Mouse (Mus musculus): ENCODE results near the gene Rpl6.
A peak's percentile ranks its signal among the peaks of the same experiment; 100 is the strongest.
"Not testable (repeated sequence)": the region's sequence is repeated elsewhere in the genome, so short reads cannot be mapped to it uniquely, and the experiment has no call there.

Gene Rpl6

GRCm38 (mm10) chr5:121198376-121198775, 5.9 kb upstream of the Rpl6 start:
- DNase-seq = no peak

- peak; percentile 87 for DNase-seq
These were observed 2.5 kb upstream of the Rpl6 start for GRCm38 (mm10) chr5:121201739-121202138.

- no peak for DNase-seq
These were observed 1.8 kb upstream of the Rpl6 start for GRCm38 (mm10) chr5:121202467-121202866.

GRCm38 (mm10) chr5:121205537-121206130, 1.4 kb downstream of the Rpl6 start:
- not testable (repeated sequence) for DNase-seq

GRCm38 (mm10) chr5:121206540-121206939, 2.3 kb downstream of the Rpl6 start:
- DNase-seq = no peak

- DNase-seq = no peak
These were observed 2.7 kb downstream of the Rpl6 start for GRCm38 (mm10) chr5:121206984-121207383.

GRCm38 (mm10) chr5:121209755-121210600, 5.7 kb downstream of the Rpl6 start:
- no peak for DNase-seq

- no peak for DNase-seq
These were observed 6.3 kb downstream of the Rpl6 start for GRCm38 (mm10) chr5:121210601-121210924.

GRCm38 (mm10) chr5:121212108-121212507, 7.8 kb downstream of the Rpl6 start:
- DNase-seq = no peak

- no peak for DNase-seq
These were observed 10.4 kb downstream of the Rpl6 start for GRCm38 (mm10) chr5:121214707-121215106.

- DNase-seq = peak; percentile 84
These were observed 11.3 kb downstream of the Rpl6 start for GRCm38 (mm10) chr5:121215380-121216125.

GRCm38 (mm10) chr5:121216126-121216446, 11.8 kb downstream of the Rpl6 start:
- no peak for DNase-seq

GRCm38 (mm10) chr5:121216584-121217312, 12.5 kb downstream of the Rpl6 start:
- not testable (repeated sequence) for DNase-seq

- DNase-seq = no peak
These were observed 13.0 kb downstream of the Rpl6 start for GRCm38 (mm10) chr5:121217313-121217634.

GRCm38 (mm10) chr5:121219190-121219589, 14.9 kb downstream of the Rpl6 start:
- no peak for DNase-seq

- DNase-seq = peak; percentile 99
These were observed 15.9 kb downstream of the Rpl6 start, which contains the start of gene Hectd4 for GRCm38 (mm10) chr5:121219980-121220731. Gene Hectd4, plus strand, starts transcription at chr5:121220219.

- DNase-seq = peak; percentile 50
These were observed 16.5 kb downstream of the Rpl6 start for GRCm38 (mm10) chr5:121220732-121221301.

- DNase-seq = no peak
These were observed 17.1 kb downstream of the Rpl6 start for GRCm38 (mm10) chr5:121221328-121221850.

- not testable (repeated sequence) for DNase-seq
These were observed 19.7 kb downstream of the Rpl6 start for GRCm38 (mm10) chr5:121224020-121224419.

GRCm38 (mm10) chr5:121224856-121225255, 20.6 kb downstream of the Rpl6 start:
- no peak for DNase-seq

- DNase-seq = no peak
These were observed 21.6 kb downstream of the Rpl6 start for GRCm38 (mm10) chr5:121225854-121226253.

- no peak for DNase-seq
These were observed 22.1 kb downstream of the Rpl6 start for GRCm38 (mm10) chr5:121226406-121226805.

Measured in lung, postnatal 36 days (tissue).